Mouse (Mus musculus) liver, embryonic 11.5 days (tissue): Measurements from ENCODE around the gene Zfp799. TPM values are rescaled to one million over a fixed set of nuclear protein-coding genes. Genes with fewer than 3 reads are reported as not detected.

Experiments used
- ATAC-seq: fragments of 200-750 bp; cut with Nextera tagmentation; replicated peaks from 2 replicates; pipeline ENCODE4 v1.8.0; 2017; ENCODE audit warnings: moderate number of reproducible peaks, mild to moderate bottlenecking, moderate TSS enrichment, moderate library complexity; ENCODE audit not compliant: low FRiP score
- DNase-seq: peaks from one replicate; pipeline ENCODE4 v3.0.0-alpha.2; 2017; ENCODE audit warnings: low spot score
- H3K27ac ChIP-seq: fragments of 300-500 bp; sonication (generic); 2 replicates; pipeline ENCODE4 v1.5.1; 2014; ENCODE audit warnings: mild to moderate bottlenecking, low read depth, low read length, control low read depth
- H3K27me3 ChIP-seq: fragments of 300-500 bp; sonication (generic); replicated peaks from 2 replicates; pipeline ENCODE4 v1.6.1; 2014; ENCODE audit warnings: low read length, mixed read lengths; ENCODE audit not compliant: control insufficient read depth, insufficient read depth
- H3K36me3 ChIP-seq: fragments of 300-500 bp; sonication (generic); 2 replicates; pipeline ENCODE4 v1.6.1; 2014; ENCODE audit warnings: mild to moderate bottlenecking, low read length, moderate library complexity, mixed read lengths; ENCODE audit not compliant: control insufficient read depth, insufficient read depth
- H3K4me1 ChIP-seq: fragments of 300-500 bp; sonication (generic); replicated peaks from 2 replicates; pipeline ENCODE4 v1.6.1; 2014; ENCODE audit warnings: low read length, mixed read lengths; ENCODE audit not compliant: control insufficient read depth, insufficient read depth
- H3K4me2 ChIP-seq: fragments of 300-500 bp; sonication (generic); 2 replicates; pipeline ENCODE4 v1.6.1; 2014; ENCODE audit warnings: mild to moderate bottlenecking, control low read depth, moderate library complexity
- H3K4me3 ChIP-seq: fragments of 300-500 bp; sonication (generic); 2 replicates; pipeline ENCODE4 v1.5.1; 2014; ENCODE audit warnings: low read depth, low read length, control low read depth
- H3K9ac ChIP-seq: fragments of 300-500 bp; sonication (generic); 2 replicates; pipeline ENCODE4 v1.6.1; 2014; ENCODE audit warnings: low read depth, low read length, control low read depth
- H3K9me3 ChIP-seq: fragments of 300-500 bp; sonication (generic); 2 replicates; pipeline ENCODE4 v1.6.1; 2016; ENCODE audit warnings: low read length, inconsistent platforms, mixed read lengths; ENCODE audit not compliant: control insufficient read depth
- WGBS: fragments of 180-500 bp; shearing (Covaris S2); extraction: QIAGEN DNeasy Blood & Tissue Kit; methylation state at CpG from one replicate; pipeline ENCODE4 v1.1.7; 2014; 5-methylcytosine and 5-hydroxymethylcytosine counted together
- polyA plus RNA-seq: library from polyadenylated mRNA; unstranded; fragments of >200 nt; fragmentation: Nextera tagmentation; extraction: Ambion mirVana; gene quantifications from 2 replicates; pipeline ENCODE4 v1.2.1, GENCODE M21; 2014

Gene Zfp799
- polyA plus RNA-seq, 1 experiment from 2014 or later = 6.0 TPM

GRCm38 (mm10) chr17:32766422-32766821, 63.6 kb downstream of the Zfp799 start:
- Histone ChIP-seq H3K9me3 (peaks cover 3% of the 10 kb centered on the region; the same call in 1 of the 2 replicates), H3K36me3 (peaks cover 53% of the 10 kb centered on the region), H3K9ac (no peak overlapping the region), H3K4me1 (no peaks in the 10 kb centered on the region), H3K27ac (no peak overlapping the region), H3K4me2 (no peak overlapping the region), H3K27me3 (no peaks in the 10 kb centered on the region), H3K4me3 (no peak overlapping the region)
- ATAC-seq (no peak), DNase-seq (no peak)
- 97% methylated on average over 2 of the region's 2 CpGs for WGBS

Other genes starting within 250 kb of the Zfp799 start
- gene Cyp4f37, start 209.0 kb downstream of the Zfp799 start, polyA plus RNA-seq = not detected in 2 replicates
- gene Cyp4f40, start 171.4 kb downstream of the Zfp799 start, polyA plus RNA-seq = not detected in 2 replicates
- gene Cyp4f15, start 144.6 kb downstream of the Zfp799 start, polyA plus RNA-seq = 3.2 and 4.2 TPM in 2 replicates
- gene Zfp871, start 42.0 kb downstream of the Zfp799 start, polyA plus RNA-seq = 24.7 and 25.3 TPM in 2 replicates
- gene Zfp811, start 20.3 kb downstream of the Zfp799 start, polyA plus RNA-seq = 1.3 and 1.6 TPM in 2 replicates
- 2.6 and 4.8 TPM in 2 replicates for gene Zfp870, start 61.4 kb upstream of the Zfp799 start, polyA plus RNA-seq
- gene Cyp4f14, start 87.1 kb upstream of the Zfp799 start, polyA plus RNA-seq = not detected in 2 replicates
- 7.2 and 8.1 TPM in 2 replicates for gene Cyp4f13, start 117.1 kb upstream of the Zfp799 start, polyA plus RNA-seq
- gene Zfp472, start 135.6 kb upstream of the Zfp799 start, polyA plus RNA-seq = 10.9 and 11.8 TPM in 2 replicates
- 7.1 and 7.7 TPM in 2 replicates for gene Zfp952, start 162.9 kb upstream of the Zfp799 start, polyA plus RNA-seq
- 8.1 and 8.7 TPM in 2 replicates for gene Zfp763, start 203.1 kb upstream of the Zfp799 start, polyA plus RNA-seq
- gene 4921501E09Rik, start 237.8 kb upstream of the Zfp799 start, polyA plus RNA-seq = not detected in 2 replicates